Mouse (Mus musculus) adrenal gland, adult 8-10 months (tissue): ENCODE results near the gene Pdyn. TPM values are rescaled to one million over a fixed set of nuclear protein-coding genes. Genes with fewer than 3 reads are reported as not detected.

Source experiments
- DNase-seq: peaks from one replicate; pipeline ENCODE4 v3.0.0; 2022
- total RNA-seq, 4 experiments: library from RNA; stranded (reverse); gene quantifications; 2 replicates each; pipeline ENCODE4 v1.2.4; 2022

Pdyn gene
- total RNA-seq, 4 experiments from 2014 or later: 0.14 to 0.48 (median 0.43) TPM; not detected in 1

DNA sequence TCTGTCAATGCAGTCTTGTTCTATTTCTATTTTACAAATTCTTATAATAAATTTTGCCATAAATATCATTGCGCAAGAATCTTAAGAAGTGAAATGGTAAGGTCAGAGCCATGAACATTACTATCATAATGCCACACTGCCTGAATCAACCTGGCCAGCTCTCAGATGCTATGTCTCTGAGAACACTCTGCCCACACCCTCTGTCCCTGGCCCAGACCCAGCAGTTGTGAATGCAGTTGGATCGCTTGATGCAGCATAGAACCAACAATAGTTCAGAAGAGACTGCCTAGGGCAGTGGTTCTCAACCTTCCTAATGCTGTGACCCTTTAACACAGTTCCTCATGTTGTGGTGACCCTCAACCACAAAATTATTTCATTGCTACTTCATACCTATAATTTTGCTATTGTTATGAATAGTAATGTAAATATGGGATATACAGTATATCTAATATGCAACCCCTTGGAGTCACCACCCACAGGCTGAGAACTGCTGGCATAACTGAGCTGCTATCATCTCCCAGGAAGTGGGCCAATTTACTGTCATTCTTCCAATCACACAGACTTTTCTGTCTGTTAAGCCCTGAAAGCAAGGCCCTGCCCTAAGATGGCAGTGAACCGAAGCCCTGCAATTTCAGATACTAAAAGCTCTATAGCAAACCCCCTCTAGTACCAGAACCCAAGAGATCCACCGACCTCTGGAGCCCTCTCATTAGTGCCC lies 45.3 kb downstream of the Pdyn start:
- no peak for DNase-seq

DNA sequence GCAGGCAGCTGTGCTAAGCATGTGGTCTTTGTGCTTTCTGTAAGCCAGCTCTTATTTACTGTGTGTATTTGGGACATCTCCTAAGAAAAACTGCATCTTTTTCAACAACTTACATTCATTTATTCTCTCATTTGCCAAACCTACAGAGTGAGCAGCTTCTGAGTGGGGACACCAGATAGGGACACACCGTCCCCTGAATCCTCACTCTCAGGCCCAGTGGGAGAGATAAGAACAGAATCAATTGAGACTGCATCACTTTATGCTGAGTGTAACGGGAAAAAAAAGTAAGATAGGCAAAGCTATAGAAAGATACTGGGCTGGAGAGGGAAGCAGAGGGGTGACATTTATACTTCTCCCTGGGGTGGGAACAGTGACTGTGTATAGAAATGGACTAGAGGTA lies 46.0 kb downstream of the Pdyn start:
- DNase-seq: no peak

DNA sequence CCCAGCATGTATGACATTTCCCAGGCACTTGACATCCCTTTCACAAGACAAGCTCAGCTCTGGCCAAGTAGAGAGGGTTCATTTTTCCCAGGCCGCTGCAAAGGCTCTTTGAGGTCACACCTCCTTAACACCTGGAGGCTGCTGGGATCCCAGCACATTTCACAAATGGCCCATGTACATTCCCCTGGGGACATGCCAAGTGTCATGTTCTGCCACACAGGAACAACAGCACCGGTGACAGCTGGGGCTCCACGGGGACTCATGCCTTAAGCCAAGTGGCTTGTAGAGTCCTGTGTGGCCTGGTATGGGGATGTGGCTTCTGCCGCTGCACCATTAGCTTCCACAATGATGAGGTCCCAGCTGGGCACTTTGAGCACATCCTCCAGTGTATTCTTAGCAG lies 47.0 kb downstream of the Pdyn start:
- DNase-seq: no peak

Other genes with a start within 250 kb of the Pdyn start
- gene F830045P16Rik, start 163.2 kb downstream of the Pdyn start, total RNA-seq: not detected
- 10 to 100 TPM; 58.4 to 75.6 (median 70.1) TPM for gene Sirpa, start 107.0 kb downstream of the Pdyn start, total RNA-seq
- gene Stk35, start 100.7 kb upstream of the Pdyn start, total RNA-seq: 10 to 100 TPM; 28.2 to 47.3 (median 38.9) TPM